Mouse (Mus musculus) G1E (cell line): ENCODE measurements around the gene Cog5. TPM values are rescaled to one million over a fixed set of nuclear protein-coding genes. Genes with fewer than 3 reads are reported as not detected.

Source experiments
- ATAC-seq: 2 replicates; pipeline ENCODE4 v1.8.0; 2016; ENCODE audit warnings: mild to moderate bottlenecking; ENCODE audit not compliant: insufficient number of reproducible peaks, poor library complexity, low FRiP score, severe bottlenecking; ENCODE audit errors: extremely low read depth
- DNase-seq: peaks from one replicate; pipeline ENCODE4 v3.0.0; 2012; ENCODE audit warnings: low spot score
- H3K27me3 ChIP-seq: 2 replicates; pipeline ENCODE4 v1.6.1; 2012; ENCODE audit warnings: mild to moderate bottlenecking, low read length, inconsistent platforms; ENCODE audit not compliant: insufficient read depth
- H3K36me3 ChIP-seq: replicated peaks from 2 replicates; pipeline ENCODE3; 2012; ENCODE audit warnings: mild to moderate bottlenecking, inconsistent platforms
- H3K4me1 ChIP-seq: 2 replicates; pipeline ENCODE4 v1.6.1; 2012; ENCODE audit warnings: low read depth, low read length, inconsistent platforms, mixed read lengths; ENCODE audit not compliant: insufficient read depth
- H3K4me3 ChIP-seq: 2 replicates; pipeline ENCODE4 v1.5.1; 2012; ENCODE audit warnings: low read depth, mild to moderate bottlenecking, inconsistent platforms, low read length, moderate library complexity, mixed read lengths
- H3K9me3 ChIP-seq: replicated peaks from 2 replicates; pipeline ENCODE4 v1.6.1; 2012; ENCODE audit warnings: inconsistent platforms
- CTCF ChIP-seq: IDR thresholded peaks from 2 replicates; pipeline ENCODE4 v1.5.1; 2012; ENCODE audit warnings: low read depth, low read length, inconsistent platforms, mixed read lengths
- GATA1 ChIP-seq: IDR thresholded peaks from 2 replicates; pipeline ENCODE4 v1.6.1; 2012; ENCODE audit warnings: borderline replicate concordance, low read length, inconsistent platforms, mixed read lengths
- GATA2 ChIP-seq: IDR thresholded peaks from 2 replicates; pipeline ENCODE4 v1.6.1; 2012; ENCODE audit warnings: low read depth, low read length, inconsistent platforms, borderline replicate concordance
- POLR2AphosphoS5 ChIP-seq: IDR thresholded peaks from 2 replicates; pipeline ENCODE4 v1.6.1; 2012; ENCODE audit warnings: low read depth, low read length, inconsistent platforms; ENCODE audit not compliant: insufficient replicate concordance
- TAL1 ChIP-seq: conservative IDR thresholded peaks from 2 replicates; pipeline ENCODE4 v1.6.1; 2012; ENCODE audit warnings: low read depth, low read length, inconsistent platforms, mixed read lengths
- polyA plus RNA-seq: library from polyadenylated mRNA; stranded (reverse); fragments of >175 nt; gene quantifications from 2 replicates; pipeline ENCODE4 v1.2.3, GENCODE M21; 2012
- total RNA-seq, 2 experiments: library from RNA; stranded (forward) in 1 of 2; stranded (reverse) in 1 of 2; fragments of 200-1000 nt in 1 of 2; fragments of >200 nt in 1 of 2; fragmentation: Nextera tagmentation in 1 of 2; gene quantifications; 2 replicates each; pipeline ENCODE4 v1.2.3; 2014 to 2017

Gene Cog5
- total and polyA plus RNA-seq, 3 experiments = 4.7 to 142 (median 101) TPM

GRCm38 (mm10) chr12:31788530-31788929 lies 133.9 kb downstream of the Cog5 start:
- Histone ChIP-seq H3K9me3 (no peaks in the 10 kb centered on the region), H3K4me1 (peaks cover 4% of the 10 kb centered on the region; the same call in 1 of the 2 replicates), H3K4me3 (no peak overlapping the region), H3K36me3 (peaks cover 21% of the 10 kb centered on the region), H3K27me3 (no peaks in the 10 kb centered on the region)
- DNase-seq (no peak), ATAC-seq (peak; percentile 28; the same call in 1 of the 2 replicates)
- no peak for TF ChIP-seq CTCF
- no peak for TF ChIP-seq GATA1
- no peak for TF ChIP-seq POLR2AphosphoS5
- no peak for TF ChIP-seq TAL1
- no peak for TF ChIP-seq GATA2

- peak overlapping the region; percentile 32; the same call in 1 of the 2 replicates for H3K4me3 ChIP-seq
- no peaks in the 10 kb centered on the region for H3K27me3 ChIP-seq
- H3K9me3 ChIP-seq = no peaks in the 10 kb centered on the region
- peak; percentile 52 for DNase-seq
- peaks cover 19% of the 10 kb centered on the region for H3K36me3 ChIP-seq
- peaks cover 11% of the 10 kb centered on the region for H3K4me1 ChIP-seq
- ATAC-seq = peak; percentile 89
- TF ChIP-seq GATA2 (no peak), TAL1 (no peak), CTCF (no peak), GATA1 (no peak), POLR2AphosphoS5 (no peak)
Observed at GRCm38 (mm10) chr12:31806410-31807154, 151.9 kb downstream of the Cog5 start.

GRCm38 (mm10) chr12:31818051-31818461 lies 163.4 kb downstream of the Cog5 start:
- H3K9me3 ChIP-seq = no peaks in the 10 kb centered on the region
- ATAC-seq (no peak), DNase-seq (no peak)
- H3K4me1 ChIP-seq = no peaks in the 10 kb centered on the region
- no peak overlapping the region for H3K4me3 ChIP-seq
- TF ChIP-seq CTCF = no peak
- no peak for TF ChIP-seq GATA2
- TF ChIP-seq GATA1 = no peak
- no peak for TF ChIP-seq POLR2AphosphoS5
- TF ChIP-seq TAL1 = no peak
- H3K27me3 ChIP-seq = no peaks in the 10 kb centered on the region
- H3K36me3 ChIP-seq = peaks cover 31% of the 10 kb centered on the region

GRCm38 (mm10) chr12:31819096-31819495 lies 164.4 kb downstream of the Cog5 start:
- Histone ChIP-seq H3K9me3 (no peaks in the 10 kb centered on the region), H3K36me3 (peaks cover 39% of the 10 kb centered on the region), H3K4me1 (no peaks in the 10 kb centered on the region), H3K4me3 (no peak overlapping the region), H3K27me3 (no peaks in the 10 kb centered on the region)
- TF ChIP-seq GATA2 = no peak
- no peak for TF ChIP-seq TAL1
- no peak for TF ChIP-seq POLR2AphosphoS5
- no peak for TF ChIP-seq GATA1
- no peak for TF ChIP-seq CTCF
- DNase-seq = no peak
- no peak for ATAC-seq

- no peaks in the 10 kb centered on the region for H3K27me3 ChIP-seq
- TF ChIP-seq TAL1 (no peak), GATA1 (no peak), POLR2AphosphoS5 (no peak), CTCF (no peak), GATA2 (no peak)
- no peak for ATAC-seq
Observed at GRCm38 (mm10) chr12:31819520-31819919, 164.9 kb downstream of the Cog5 start.

GRCm38 (mm10) chr12:31823671-31824070 lies 169.0 kb downstream of the Cog5 start:
- Histone ChIP-seq H3K36me3 (peaks cover 39% of the 10 kb centered on the region), H3K9me3 (no peaks in the 10 kb centered on the region), H3K27me3 (no peaks in the 10 kb centered on the region), H3K4me1 (peaks cover 4% of the 10 kb centered on the region), H3K4me3 (no peak overlapping the region)
- TF ChIP-seq GATA2 (no peak), CTCF (no peak), POLR2AphosphoS5 (no peak), TAL1 (no peak), GATA1 (no peak)
- ATAC-seq (no peak), DNase-seq (no peak)

More at GRCm38 (mm10) chr12:31819520-31819919, 164.9 kb downstream of the Cog5 start:
- peaks cover 39% of the 10 kb centered on the region for H3K36me3 ChIP-seq
- H3K4me3 ChIP-seq = no peak overlapping the region
- DNase-seq = no peak
- H3K4me1 ChIP-seq = no peaks in the 10 kb centered on the region
- no peaks in the 10 kb centered on the region for H3K9me3 ChIP-seq
